Mouse (Mus musculus) lung, embryonic 14.5 days (tissue): ENCODE data around the gene Cwc22. TPM values are rescaled to one million over a fixed set of nuclear protein-coding genes. Genes with fewer than 3 reads are reported as not detected.

Source experiments
- ATAC-seq: fragments of 200-750 bp; cut with Nextera tagmentation; 2 replicates; pipeline ENCODE4 v1.8.0; 2017; ENCODE audit warnings: mild to moderate bottlenecking, moderate TSS enrichment, moderate library complexity; ENCODE audit not compliant: insufficient read depth
- DNase-seq: peaks from one replicate; pipeline ENCODE4 v3.0.0-alpha.2; 2015
- H3K27ac ChIP-seq: fragments of 300-500 bp; sonication (generic); 2 replicates; pipeline ENCODE4 v1.5.1; 2014; ENCODE audit warnings: low read depth, mild to moderate bottlenecking, moderate library complexity
- H3K27me3 ChIP-seq: fragments of 300-500 bp; sonication (generic); 2 replicates; pipeline ENCODE4 v1.6.1; 2014; ENCODE audit warnings: low read length, control low read depth; ENCODE audit not compliant: insufficient read depth
- H3K36me3 ChIP-seq: fragments of 300-500 bp; sonication (generic); 2 replicates; pipeline ENCODE4 v1.6.1; 2014; ENCODE audit warnings: control low read depth; ENCODE audit not compliant: insufficient read depth
- H3K4me1 ChIP-seq: fragments of 300-500 bp; sonication (generic); 2 replicates; pipeline ENCODE4 v1.6.1; 2014; ENCODE audit warnings: antibody characterized with exemption, control low read depth; ENCODE audit not compliant: insufficient read depth
- H3K4me2 ChIP-seq: fragments of 300-500 bp; sonication (generic); 2 replicates; pipeline ENCODE4 v1.6.1; 2014; ENCODE audit warnings: mild to moderate bottlenecking
- H3K4me3 ChIP-seq: fragments of 300-500 bp; sonication (generic); 2 replicates; pipeline ENCODE4 v1.5.1; 2014; ENCODE audit warnings: low read depth, low read length
- H3K9ac ChIP-seq: fragments of 300-500 bp; sonication (generic); 2 replicates; pipeline ENCODE4 v1.6.1; 2014
- H3K9me3 ChIP-seq: fragments of 300-500 bp; sonication (generic); 2 replicates; pipeline ENCODE4 v1.6.1; 2016; ENCODE audit warnings: low read depth, low read length, control low read depth
- CTCF ChIP-seq: IDR thresholded peaks from 2 replicates; pipeline ENCODE4 v1.5.1; 2016; ENCODE audit warnings: antibody characterized with exemption, low read depth
- WGBS: fragments of 180-500 bp; shearing (Covaris S2); extraction: QIAGEN DNeasy Blood & Tissue Kit; methylation state at CpG from one replicate; pipeline ENCODE4 v1.1.7; 2014; 5-methylcytosine and 5-hydroxymethylcytosine counted together
- polyA plus RNA-seq: library from polyadenylated mRNA; unstranded; fragments of >200 nt; fragmentation: Nextera tagmentation; extraction: Ambion mirVana; gene quantifications from 2 replicates; pipeline ENCODE4 v1.2.1, GENCODE M21; 2014

Gene Cwc22
- polyA plus RNA-seq, 1 experiment from 2014 or later = 37.3 TPM

DNA sequence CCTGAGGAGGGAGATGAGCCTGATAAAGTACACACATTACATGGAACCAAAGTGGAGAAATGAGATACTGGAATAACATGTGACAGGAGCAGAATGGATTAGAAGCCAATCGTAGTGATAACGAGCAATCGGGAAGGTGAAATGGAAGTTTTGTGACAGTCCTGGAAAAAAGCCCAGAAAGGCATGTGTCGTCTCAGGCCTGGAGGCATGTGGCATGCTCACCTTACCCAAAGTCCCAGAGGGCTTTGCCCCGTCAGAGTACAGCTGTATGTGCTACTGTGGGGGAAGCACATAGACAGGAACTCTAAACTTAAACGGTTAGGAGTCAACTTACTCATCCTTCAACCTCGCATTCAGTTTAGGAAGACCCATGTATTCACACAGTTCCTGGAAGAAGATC is 41.2 kb downstream of the Cwc22 start:
- WGBS = 78% methylated on average over 7 of the region's 7 CpGs
- Histone ChIP-seq H3K36me3 (peaks cover 69% of the 10 kb centered on the region), H3K9ac (no peak overlapping the region), H3K4me1 (no peaks in the 10 kb centered on the region), H3K27me3 (no peaks in the 10 kb centered on the region), H3K9me3 (no peaks in the 10 kb centered on the region), H3K4me2 (no peak overlapping the region), H3K4me3 (no peak overlapping the region), H3K27ac (no peak overlapping the region)
- DNase-seq = no peak
- no peak for ATAC-seq
- TF ChIP-seq CTCF = no peak

DNA sequence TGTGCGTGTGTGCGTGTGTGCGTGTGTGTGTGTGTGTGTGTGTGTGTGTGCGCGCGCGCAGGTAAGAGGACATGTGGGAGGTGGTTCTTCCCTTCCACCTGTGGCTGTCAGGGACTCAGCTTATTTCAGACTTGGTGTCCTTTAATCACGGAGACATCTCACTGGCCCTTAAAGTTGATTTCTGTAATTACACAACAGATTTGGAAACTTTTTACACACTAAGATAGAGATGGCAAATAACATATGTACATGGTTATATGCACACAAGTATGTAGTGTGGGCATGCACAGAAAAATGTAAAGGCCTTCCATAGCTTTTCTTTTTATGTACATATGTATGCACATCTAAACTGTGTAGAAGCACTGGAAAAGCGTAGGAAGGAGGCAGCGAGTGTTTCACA is 41.7 kb downstream of the Cwc22 start:
- no peak overlapping the region for H3K9ac ChIP-seq
- H3K4me1 ChIP-seq = no peaks in the 10 kb centered on the region
- ATAC-seq (no peak), DNase-seq (no peak)
- 91% methylated on average over 10 of the region's 10 CpGs for WGBS
- no peak for TF ChIP-seq CTCF
- no peak overlapping the region for H3K4me2 ChIP-seq
- no peak overlapping the region for H3K27ac ChIP-seq
- peaks cover 72% of the 10 kb centered on the region for H3K36me3 ChIP-seq
- H3K9me3 ChIP-seq = no peaks in the 10 kb centered on the region
- H3K27me3 ChIP-seq = no peaks in the 10 kb centered on the region
- H3K4me3 ChIP-seq = no peak overlapping the region

DNA sequence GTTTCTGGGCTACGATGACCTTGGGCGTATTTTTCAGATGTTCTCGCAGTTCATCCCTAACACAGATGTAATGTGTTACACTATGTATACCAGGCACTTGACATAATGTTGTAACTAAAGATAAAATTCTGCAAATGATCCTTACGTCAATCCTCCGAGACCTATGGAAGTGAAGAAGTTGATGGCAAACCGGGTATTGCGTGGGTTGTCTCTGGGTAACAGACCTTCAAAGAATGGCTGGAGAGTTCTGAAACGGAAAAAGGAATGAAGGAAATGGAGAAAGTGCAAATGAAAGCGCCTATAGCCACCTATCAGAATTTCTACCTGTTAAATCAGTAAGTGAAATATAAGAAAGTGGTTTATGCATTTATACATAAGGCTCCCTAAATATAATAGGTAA is 42.2 kb downstream of the Cwc22 start:
- WGBS = 96% methylated on average over 9 of the region's 9 CpGs

DNA sequence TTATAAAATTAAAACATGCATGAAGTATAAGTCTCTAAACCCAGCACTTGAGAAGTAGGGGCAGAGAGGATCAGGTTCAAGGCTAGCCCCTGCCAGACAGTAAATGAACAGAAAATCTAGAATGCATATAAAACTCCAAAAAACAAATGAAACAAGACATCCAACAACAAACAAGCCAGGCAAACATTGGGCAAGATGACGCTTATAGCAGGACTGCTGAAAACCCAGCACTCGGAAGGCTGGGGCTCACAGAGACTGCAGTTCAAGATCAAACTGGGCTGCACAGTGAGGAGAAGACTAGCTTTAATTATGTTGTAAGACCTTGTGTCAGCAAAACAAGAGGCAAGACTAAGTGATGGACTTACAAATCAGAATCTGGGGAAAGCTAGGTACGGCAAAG is 43.1 kb downstream of the Cwc22 start:
- ATAC-seq (no peak), DNase-seq (no peak)
- H3K27ac ChIP-seq = no peak overlapping the region
- peaks cover 81% of the 10 kb centered on the region for H3K36me3 ChIP-seq
- H3K4me1 ChIP-seq = no peaks in the 10 kb centered on the region
- 96% methylated on average over 3 of the region's 3 CpGs for WGBS
- no peak overlapping the region for H3K4me3 ChIP-seq
- H3K9me3 ChIP-seq = no peaks in the 10 kb centered on the region
- H3K27me3 ChIP-seq = no peaks in the 10 kb centered on the region
- no peak overlapping the region for H3K9ac ChIP-seq
- no peak for TF ChIP-seq CTCF
- H3K4me2 ChIP-seq = no peak overlapping the region

More for the DNA sequence above, 42.2 kb downstream of the Cwc22 start:
- ATAC-seq = no peak
- Histone ChIP-seq H3K4me3 (no peak overlapping the region), H3K4me1 (no peaks in the 10 kb centered on the region), H3K4me2 (no peak overlapping the region), H3K27ac (no peak overlapping the region), H3K9ac (no peak overlapping the region), H3K36me3 (peaks cover 73% of the 10 kb centered on the region), H3K9me3 (no peaks in the 10 kb centered on the region), H3K27me3 (no peaks in the 10 kb centered on the region)
- DNase-seq = no peak
- TF ChIP-seq CTCF = no peak

DNA sequence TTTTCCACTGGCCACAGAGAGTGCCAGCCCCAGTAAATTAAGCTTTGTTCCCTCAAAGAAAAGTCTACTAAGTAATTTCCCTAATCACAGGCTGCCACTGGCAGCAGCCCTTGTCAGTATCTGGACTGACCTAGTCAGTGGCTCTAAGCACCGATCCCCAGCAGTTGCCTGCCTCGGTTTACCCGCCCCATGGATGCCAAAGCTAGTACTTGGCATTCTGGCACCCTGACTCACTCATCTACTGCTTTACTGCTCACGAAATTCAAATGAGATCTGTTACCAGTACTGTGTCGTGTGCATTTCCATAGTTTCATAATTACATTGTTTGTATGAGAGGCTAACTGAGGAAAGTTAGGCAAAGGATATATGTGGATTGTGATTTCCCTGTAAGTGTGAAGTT is 44.9 kb downstream of the Cwc22 start:
- TF ChIP-seq CTCF = no peak
- Histone ChIP-seq H3K27me3 (no peaks in the 10 kb centered on the region), H3K4me3 (no peak overlapping the region), H3K4me1 (no peaks in the 10 kb centered on the region), H3K9ac (no peak overlapping the region), H3K4me2 (no peak overlapping the region), H3K27ac (no peak overlapping the region), H3K36me3 (peaks cover 79% of the 10 kb centered on the region), H3K9me3 (no peaks in the 10 kb centered on the region)
- ATAC-seq = no peak
- WGBS = 95% methylated on average over 5 of the region's 5 CpGs
- DNase-seq = no peak

DNA sequence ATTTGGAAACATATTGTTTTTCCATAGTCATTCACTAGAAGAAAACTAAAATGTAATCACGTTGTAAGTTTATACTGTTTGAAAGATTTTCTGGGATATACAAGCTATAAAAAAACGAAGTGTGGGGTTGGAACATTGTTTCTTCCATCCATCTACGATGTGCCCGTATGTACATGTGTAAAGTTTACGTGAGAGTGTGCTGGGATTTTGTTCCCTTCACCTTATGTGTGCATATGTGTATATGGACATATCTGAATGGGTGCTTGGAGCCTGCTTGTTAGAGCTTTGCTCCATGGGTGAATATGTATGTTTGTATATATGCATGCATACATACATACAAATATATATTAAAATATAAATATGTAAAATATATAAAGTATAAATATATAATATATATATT is 45.4 kb downstream of the Cwc22 start:
- WGBS = 92% methylated on average over 5 of the region's 5 CpGs
- H3K4me1 ChIP-seq = no peaks in the 10 kb centered on the region
- H3K9me3 ChIP-seq = no peaks in the 10 kb centered on the region
- no peak overlapping the region for H3K27ac ChIP-seq
- H3K4me2 ChIP-seq = no peak overlapping the region
- peaks cover 81% of the 10 kb centered on the region for H3K36me3 ChIP-seq
- H3K4me3 ChIP-seq = no peak overlapping the region
- H3K9ac ChIP-seq = no peak overlapping the region
- no peak for ATAC-seq
- TF ChIP-seq CTCF = no peak
- H3K27me3 ChIP-seq = no peaks in the 10 kb centered on the region
- no peak for DNase-seq

DNA sequence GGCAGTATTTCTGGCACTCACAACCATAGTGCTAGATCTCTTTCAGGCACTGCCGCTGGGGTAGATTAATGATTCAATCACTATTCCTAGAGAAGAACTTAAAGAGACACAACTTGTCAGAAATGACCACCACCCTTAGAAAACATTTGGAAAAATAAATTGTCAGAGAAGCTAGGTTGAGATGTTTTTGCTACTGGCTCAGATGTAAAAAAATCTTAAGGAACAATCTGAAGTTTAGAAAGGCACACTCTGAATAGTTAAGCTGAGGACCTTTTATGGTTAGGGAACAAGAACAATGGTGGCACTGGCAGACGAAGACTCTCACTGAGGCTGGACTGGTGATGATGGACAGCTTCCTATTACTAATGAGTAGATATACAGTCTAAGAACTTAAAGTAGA is 46.1 kb downstream of the Cwc22 start:
- WGBS = 87% methylated on average over 2 of the region's 2 CpGs
- no peak for TF ChIP-seq CTCF
- no peak for DNase-seq
- H3K4me3 ChIP-seq = no peak overlapping the region
- no peaks in the 10 kb centered on the region for H3K9me3 ChIP-seq
- peaks cover 75% of the 10 kb centered on the region for H3K36me3 ChIP-seq
- no peaks in the 10 kb centered on the region for H3K27me3 ChIP-seq
- no peak for ATAC-seq
- no peak overlapping the region for H3K4me2 ChIP-seq
- no peaks in the 10 kb centered on the region for H3K4me1 ChIP-seq
- H3K9ac ChIP-seq = no peak overlapping the region
- no peak overlapping the region for H3K27ac ChIP-seq

DNA sequence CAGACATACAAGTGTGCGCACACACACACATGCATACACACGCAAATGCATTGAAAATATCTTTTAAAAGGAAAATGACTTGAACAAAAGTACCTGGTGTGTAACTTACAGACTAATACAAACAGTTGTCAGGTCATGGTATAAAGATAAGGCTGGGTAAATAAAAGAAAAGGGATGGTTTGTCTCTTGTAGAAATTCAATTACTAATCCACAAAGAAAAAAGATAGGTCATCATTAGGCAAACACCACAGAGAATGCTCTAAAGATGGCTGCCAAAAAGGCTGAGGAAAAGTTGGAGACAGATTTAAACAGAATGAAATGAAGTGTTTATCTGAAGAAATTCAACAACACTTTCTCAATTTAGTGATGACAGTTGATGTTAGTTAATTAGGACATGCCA is 47.7 kb downstream of the Cwc22 start:
- no peak for TF ChIP-seq CTCF
- ATAC-seq = no peak
- no peak for DNase-seq
- no peak overlapping the region for H3K27ac ChIP-seq
- no peaks in the 10 kb centered on the region for H3K4me1 ChIP-seq
- H3K9me3 ChIP-seq = no peaks in the 10 kb centered on the region
- H3K9ac ChIP-seq = no peak overlapping the region
- peaks cover 74% of the 10 kb centered on the region for H3K36me3 ChIP-seq
- no peaks in the 10 kb centered on the region for H3K27me3 ChIP-seq
- H3K4me2 ChIP-seq = no peak overlapping the region
- 92% methylated on average over 2 of the region's 2 CpGs for WGBS
- no peak overlapping the region for H3K4me3 ChIP-seq
